Mouse (Mus musculus) kidney, postnatal 0 days (tissue): ENCODE data around the gene 1700061G19Rik. TPM values are rescaled to one million over a fixed set of nuclear protein-coding genes. Genes with fewer than 3 reads are reported as not detected.

Experiments used
- ATAC-seq: fragments of 200-750 bp; cut with Nextera tagmentation; replicated peaks from 2 replicates; pipeline ENCODE4 v1.8.0; 2017; ENCODE audit warnings: low read depth, moderate number of reproducible peaks, moderate TSS enrichment, moderate library complexity; ENCODE audit not compliant: low FRiP score
- DNase-seq: peaks from one replicate; pipeline ENCODE4 v3.0.0-alpha.2; 2016; ENCODE audit warnings: low spot score
- H3K27ac ChIP-seq: fragments of 300-500 bp; sonication (generic); 2 replicates; pipeline ENCODE4 v1.5.1; 2014; ENCODE audit warnings: mild to moderate bottlenecking
- H3K27me3 ChIP-seq: fragments of 300-500 bp; sonication (generic); 2 replicates; pipeline ENCODE4 v1.6.1; 2014; ENCODE audit warnings: low read length, mixed read lengths; ENCODE audit not compliant: insufficient read depth
- H3K36me3 ChIP-seq: fragments of 300-500 bp; sonication (generic); 2 replicates; pipeline ENCODE4 v1.6.1; 2014; ENCODE audit warnings: low read length, mixed read lengths; ENCODE audit not compliant: insufficient read depth
- H3K4me1 ChIP-seq: fragments of 300-500 bp; sonication (generic); replicated peaks from 2 replicates; pipeline ENCODE4 v1.6.1; 2014; ENCODE audit warnings: antibody characterized with exemption, low read length, mixed read lengths; ENCODE audit not compliant: insufficient read depth
- H3K4me2 ChIP-seq: fragments of 300-500 bp; sonication (generic); 2 replicates; pipeline ENCODE4 v1.6.1; 2014; ENCODE audit warnings: mild to moderate bottlenecking, low read length, moderate library complexity, mixed read lengths
- H3K4me3 ChIP-seq: fragments of 300-500 bp; sonication (generic); replicated peaks from 2 replicates; pipeline ENCODE4 v1.5.1; 2014; ENCODE audit warnings: low read depth, low read length
- H3K9ac ChIP-seq: fragments of 300-500 bp; sonication (generic); 2 replicates; pipeline ENCODE4 v1.6.1; 2014; ENCODE audit warnings: low read depth, low read length
- H3K9me3 ChIP-seq: fragments of 300-500 bp; sonication (generic); replicated peaks from 2 replicates; pipeline ENCODE4 v1.6.1; 2016; ENCODE audit warnings: low read length, inconsistent platforms, mixed read lengths
- CTCF ChIP-seq: IDR thresholded peaks from 2 replicates; pipeline ENCODE4 v1.5.1; 2016; ENCODE audit warnings: antibody characterized with exemption, low read depth, mild to moderate bottlenecking, moderate library complexity
- WGBS: fragments of 180-500 bp; shearing (Covaris S2); extraction: QIAGEN DNeasy Blood & Tissue Kit; methylation state at CpG from one replicate; pipeline ENCODE4 v1.1.7; 2014; 5-methylcytosine and 5-hydroxymethylcytosine counted together
- polyA plus RNA-seq: library from polyadenylated mRNA; unstranded; fragments of >200 nt; fragmentation: Nextera tagmentation; extraction: Ambion mirVana; gene quantifications from 2 replicates; pipeline ENCODE4 v1.2.1, GENCODE M21; 2015

Gene 1700061G19Rik
- polyA plus RNA-seq, 1 experiment from 2014 or later: 0.11 TPM

DNA sequence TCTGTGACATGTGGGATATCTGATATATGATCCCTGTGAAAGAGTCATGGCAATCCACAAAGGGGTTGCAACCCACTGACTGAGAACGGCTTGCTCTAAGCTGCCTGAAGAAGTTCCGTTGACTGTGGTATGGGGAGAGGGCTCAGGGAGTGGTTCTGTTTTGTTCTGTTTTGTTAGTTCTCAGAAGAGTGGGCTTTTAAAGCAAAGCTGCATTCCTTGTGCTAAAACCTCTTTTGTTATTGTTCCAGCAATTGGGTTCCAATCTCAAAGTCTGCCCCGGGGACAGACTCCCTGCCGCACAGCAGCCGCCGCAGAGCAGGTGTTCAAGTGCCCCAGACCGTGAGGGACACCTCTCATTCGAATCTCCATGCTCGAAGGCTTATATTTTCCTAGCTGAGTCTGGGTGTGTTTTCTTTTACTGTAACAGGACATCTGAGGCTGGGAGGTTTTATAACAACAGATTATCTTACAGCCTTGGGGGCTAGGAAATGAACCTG lies 5.7 kb upstream of the 1700061G19Rik start:
- DNase-seq (no peak), ATAC-seq (no peak)
- no peaks in the 10 kb centered on the region for H3K36me3 ChIP-seq
- no peaks in the 10 kb centered on the region for H3K9me3 ChIP-seq
- TF ChIP-seq CTCF: no peak
- no peak overlapping the region for H3K4me3 ChIP-seq
- H3K27ac ChIP-seq: no peak overlapping the region
- H3K4me1 ChIP-seq: no peaks in the 10 kb centered on the region
- no peak overlapping the region for H3K9ac ChIP-seq
- H3K27me3 ChIP-seq: no peaks in the 10 kb centered on the region
- 54% methylated on average over 9 of the region's 9 CpGs for WGBS
- no peak overlapping the region for H3K4me2 ChIP-seq

DNA sequence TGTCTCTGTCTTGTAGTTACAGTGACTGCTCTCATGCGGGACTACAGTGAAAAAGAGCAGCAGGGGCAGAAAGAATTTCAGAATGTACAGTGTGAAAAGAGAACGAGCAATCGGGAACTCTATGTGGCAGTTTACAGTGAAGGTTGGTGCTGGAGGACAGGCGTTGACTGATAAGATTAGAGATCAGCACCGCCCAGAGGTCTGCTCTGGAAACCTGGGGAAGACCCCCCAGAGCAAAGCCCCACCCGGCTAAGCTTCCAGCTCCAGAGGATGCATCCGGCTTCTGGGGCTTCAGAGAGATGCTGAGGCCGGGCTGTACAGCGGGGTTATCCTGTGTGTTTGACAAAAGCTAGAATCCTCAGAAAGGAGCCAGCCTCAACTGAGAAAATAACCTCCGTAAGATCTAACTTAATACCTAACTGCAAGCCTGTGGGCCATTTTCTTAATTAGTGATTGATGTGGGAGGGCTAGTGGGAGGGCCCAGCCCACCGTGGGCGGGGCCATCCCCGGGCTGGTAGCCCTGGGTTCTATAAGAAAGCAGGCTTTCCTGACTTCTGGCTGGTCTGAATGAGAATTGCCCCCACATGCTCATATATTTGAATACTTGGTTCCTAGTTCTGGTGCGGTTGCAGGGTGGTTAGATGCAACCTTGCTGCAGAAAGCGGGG lies 4.9 kb upstream of the 1700061G19Rik start:
- Histone ChIP-seq H3K9me3 (no peaks in the 10 kb centered on the region), H3K4me3 (no peak overlapping the region), H3K27me3 (no peaks in the 10 kb centered on the region), H3K27ac (no peak overlapping the region), H3K36me3 (no peaks in the 10 kb centered on the region), H3K4me2 (no peak overlapping the region), H3K9ac (no peak overlapping the region), H3K4me1 (no peaks in the 10 kb centered on the region)
- no peak for DNase-seq
- no peak for TF ChIP-seq CTCF
- ATAC-seq: no peak
- WGBS: 72% methylated on average over 15 of the region's 15 CpGs

DNA sequence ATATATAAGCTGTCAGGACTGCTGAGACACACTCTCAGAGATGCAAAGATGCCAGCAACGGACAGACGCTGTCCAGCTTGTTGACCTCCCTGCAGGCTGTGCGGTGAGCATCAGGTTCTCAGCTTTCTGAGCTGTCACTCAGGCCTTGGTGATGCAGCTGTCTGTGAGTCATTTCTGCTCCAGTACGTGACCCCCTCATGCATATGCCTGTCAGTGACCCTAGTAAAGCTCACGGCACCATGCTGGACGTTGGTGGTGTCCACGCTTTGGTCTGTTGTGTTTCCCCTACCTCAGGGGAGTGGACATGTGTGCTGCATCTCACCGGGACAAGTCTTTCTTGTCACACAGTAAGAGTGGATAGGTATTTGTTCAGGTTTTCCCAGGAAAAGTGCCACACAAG lies 3.5 kb upstream of the 1700061G19Rik start:
- no peak overlapping the region for H3K4me3 ChIP-seq
- no peak overlapping the region for H3K27ac ChIP-seq
- ATAC-seq: no peak
- DNase-seq: no peak
- TF ChIP-seq CTCF: no peak
- H3K27me3 ChIP-seq: no peaks in the 10 kb centered on the region
- no peaks in the 10 kb centered on the region for H3K36me3 ChIP-seq
- 53% methylated on average over 8 of the region's 8 CpGs for WGBS
- H3K9me3 ChIP-seq: no peaks in the 10 kb centered on the region
- no peak overlapping the region for H3K9ac ChIP-seq
- no peaks in the 10 kb centered on the region for H3K4me1 ChIP-seq
- H3K4me2 ChIP-seq: no peak overlapping the region

DNA sequence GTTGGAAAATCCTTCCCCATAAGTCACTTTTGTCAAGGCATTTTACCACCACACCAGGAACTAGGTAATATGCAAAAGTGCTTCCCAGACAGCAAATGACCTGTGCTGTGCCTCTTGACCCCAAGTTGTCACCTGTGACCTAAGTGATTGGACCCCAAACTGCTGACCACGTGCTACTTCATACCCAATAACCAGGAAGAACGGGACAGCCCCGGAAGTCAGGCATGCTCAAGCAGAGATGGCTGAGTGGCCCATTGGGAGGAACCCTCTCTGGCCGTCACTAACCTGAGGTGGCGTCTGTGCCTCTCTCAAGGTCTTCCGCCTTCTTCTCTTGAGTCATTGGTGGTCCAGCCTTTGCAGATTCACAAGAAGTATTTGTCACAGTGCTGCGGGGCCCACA lies 2.8 kb upstream of the 1700061G19Rik start:
- DNase-seq (no peak), ATAC-seq (no peak)
- Histone ChIP-seq H3K27me3 (no peaks in the 10 kb centered on the region), H3K4me3 (no peak overlapping the region), H3K27ac (no peak overlapping the region), H3K4me1 (no peaks in the 10 kb centered on the region), H3K4me2 (no peak overlapping the region), H3K36me3 (no peaks in the 10 kb centered on the region), H3K9ac (no peak overlapping the region), H3K9me3 (no peaks in the 10 kb centered on the region)
- no peak for TF ChIP-seq CTCF
- 70% methylated on average over 7 of the region's 7 CpGs for WGBS

DNA sequence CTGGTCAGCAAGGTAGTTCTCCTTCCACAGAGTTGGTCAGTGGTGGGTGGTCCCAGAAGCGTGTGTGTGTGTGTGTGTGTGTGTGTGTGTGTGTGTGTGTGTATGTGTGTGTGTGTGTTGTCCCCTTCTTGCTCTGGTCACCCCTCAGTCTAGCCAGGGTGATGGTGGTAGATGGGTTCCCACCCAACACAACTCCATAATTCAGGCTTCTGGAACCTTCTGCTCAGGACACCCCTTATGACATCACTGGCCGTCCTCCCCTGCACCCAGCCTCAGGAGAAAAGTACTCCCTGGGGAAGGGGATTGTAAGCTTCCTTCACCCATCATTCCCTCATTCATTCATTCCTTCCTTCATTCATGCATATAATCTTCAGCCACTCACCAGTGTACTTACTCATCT lies 1.0 kb upstream of the 1700061G19Rik start, which contains the start of gene Acsbg2:
Gene Acsbg2 (minus strand): TSS at position 211 of the 400 bp plus-strand sequence.
- DNase-seq: no peak
- Histone ChIP-seq H3K4me3 (no peak within 1 kb of the TSS), H3K4me2 (no peak within 1 kb of the TSS), H3K4me1 (no peaks in the 10 kb centered on the region), H3K36me3 (no peaks in the 10 kb centered on the region), H3K27ac (no peak within 1 kb of the TSS), H3K9me3 (no peaks in the 10 kb centered on the region), H3K9ac (no peak within 1 kb of the TSS), H3K27me3 (no peaks in the 10 kb centered on the region)
- no peak for TF ChIP-seq CTCF
- no peak for ATAC-seq
- WGBS: 92% methylated on average over 2 of the region's 2 CpGs

DNA sequence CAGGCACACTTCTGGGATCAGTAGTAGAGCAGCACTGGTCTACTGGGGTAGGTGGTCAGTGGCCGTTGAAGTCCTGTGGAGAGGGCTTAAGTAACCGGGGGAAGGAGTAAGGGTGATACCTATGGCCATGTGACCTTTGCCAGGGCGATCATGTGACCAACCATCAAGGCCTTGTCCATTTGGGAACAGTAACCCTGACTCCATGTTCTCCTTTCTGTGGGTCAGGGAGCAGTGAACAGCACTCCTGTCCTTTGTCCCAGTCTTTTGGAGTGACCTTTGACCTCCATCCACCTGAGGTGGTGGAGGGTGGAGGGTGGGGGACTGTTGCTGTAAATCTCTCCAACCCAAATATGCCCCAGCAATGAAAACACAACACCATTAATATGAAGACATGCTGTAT lies 1.2 kb downstream of the 1700061G19Rik start:
- ATAC-seq (no peak), DNase-seq (no peak)
- Histone ChIP-seq H3K9ac (no peak overlapping the region), H3K27ac (no peak overlapping the region), H3K9me3 (no peaks in the 10 kb centered on the region), H3K4me3 (no peak overlapping the region), H3K27me3 (no peaks in the 10 kb centered on the region), H3K4me2 (no peak overlapping the region), H3K36me3 (no peaks in the 10 kb centered on the region), H3K4me1 (no peaks in the 10 kb centered on the region)
- no peak for TF ChIP-seq CTCF
- 93% methylated on average over 3 of the region's 3 CpGs for whole genome bisulfite sequencing

DNA sequence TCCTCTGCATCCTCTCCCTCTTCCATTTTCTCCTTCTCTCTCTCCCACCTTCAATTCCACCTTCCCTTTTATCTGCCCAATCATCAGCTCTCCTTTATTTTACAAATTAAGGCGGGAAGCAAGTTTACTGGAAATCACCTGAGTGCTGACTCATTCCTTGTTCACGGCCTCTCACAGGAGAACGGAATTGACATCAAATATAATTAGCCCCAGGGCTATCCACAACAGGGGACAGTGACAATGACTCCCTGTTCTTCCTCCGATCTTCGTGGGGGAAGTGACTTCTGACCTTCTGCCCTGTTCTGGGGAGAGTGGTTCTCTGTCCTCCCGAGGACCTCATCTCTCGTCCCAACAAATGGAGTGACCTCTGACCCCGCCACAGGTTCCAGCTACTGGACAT lies 1.7 kb downstream of the 1700061G19Rik start:
- no peaks in the 10 kb centered on the region for H3K27me3 ChIP-seq
- no peak overlapping the region for H3K4me2 ChIP-seq
- TF ChIP-seq CTCF: no peak
- no peak overlapping the region for H3K9ac ChIP-seq
- no peaks in the 10 kb centered on the region for H3K9me3 ChIP-seq
- no peaks in the 10 kb centered on the region for H3K4me1 ChIP-seq
- 58% methylated on average over 8 of the region's 8 CpGs for WGBS
- no peaks in the 10 kb centered on the region for H3K36me3 ChIP-seq
- DNase-seq: no peak
- no peak for ATAC-seq
- H3K4me3 ChIP-seq: no peak overlapping the region
- no peak overlapping the region for H3K27ac ChIP-seq
